Mouse (Mus musculus) large intestine, adult 2 months (tissue): Measurements from ENCODE around the gene Gpr155. TPM values are rescaled to one million over a fixed set of nuclear protein-coding genes. Genes with fewer than 3 reads are reported as not detected.
A peak's percentile ranks its signal among the peaks of the same experiment; 100 is the strongest.

Experiments used
- DNase-seq: peaks from one replicate; pipeline ENCODE4 v3.0.0-alpha.2; 2012; ENCODE audit warnings: low read depth, low spot score
- WGBS: fragments of 180-500 bp; shearing (Covaris S2); methylation state at CpG from one replicate; pipeline ENCODE4 v1.1.7; 2018; 5-methylcytosine and 5-hydroxymethylcytosine counted together
- polyA plus RNA-seq: library from polyadenylated mRNA; depleted of rRNA; stranded (reverse); fragments of >200 nt; gene quantifications from 2 replicates; pipeline ENCODE4 v1.2.3, GENCODE M21; 2012; rRNA removed

Gpr155 gene
- polyA plus RNA-seq, 1 experiment, result 3.1 TPM

DNA sequence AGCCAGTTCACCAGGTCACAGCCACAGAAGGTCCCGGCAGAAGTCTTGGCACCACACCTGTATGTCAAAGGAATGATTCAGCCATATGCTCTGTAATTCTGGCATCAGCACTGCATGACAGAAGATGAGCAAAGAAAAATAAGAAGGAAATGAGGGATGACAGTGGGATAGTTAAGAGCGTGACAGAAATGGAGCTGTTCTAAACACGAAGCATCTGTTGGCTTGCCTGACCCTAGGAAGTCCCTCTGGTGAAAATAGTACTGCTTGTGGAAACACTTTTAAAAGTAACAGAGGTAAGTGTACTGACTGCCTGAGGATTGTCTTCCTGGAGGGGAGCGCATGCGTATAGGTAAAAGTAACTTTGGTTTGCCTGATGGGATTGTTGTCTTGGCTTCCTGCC lies 42.7 kb downstream of the Gpr155 start:
- no peak for DNase-seq
- WGBS, result 92% methylated on average over 5 of the region's 5 CpGs

DNA sequence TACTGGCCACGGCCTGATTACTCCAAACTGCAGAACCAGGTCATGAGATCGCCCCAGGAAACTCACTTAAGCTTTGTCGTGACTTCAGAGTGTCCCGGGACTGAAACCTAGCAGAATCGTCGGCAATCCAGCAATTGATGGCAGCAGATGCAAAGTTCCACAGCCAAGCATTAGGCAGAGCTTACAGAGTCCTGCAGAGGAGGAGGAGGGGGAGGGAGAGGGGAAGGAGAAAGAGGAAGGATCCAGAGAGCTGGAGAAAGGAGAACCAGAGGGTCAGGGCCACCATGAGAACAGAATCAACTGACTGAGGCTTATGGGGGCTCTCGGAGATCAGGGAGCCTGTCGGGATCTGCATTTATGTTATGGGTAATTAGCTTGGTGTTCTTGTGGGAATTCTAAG lies 48.0 kb downstream of the Gpr155 start:
- 74% methylated on average over 8 of the region's 8 CpGs for WGBS
- no peak for DNase-seq

DNA sequence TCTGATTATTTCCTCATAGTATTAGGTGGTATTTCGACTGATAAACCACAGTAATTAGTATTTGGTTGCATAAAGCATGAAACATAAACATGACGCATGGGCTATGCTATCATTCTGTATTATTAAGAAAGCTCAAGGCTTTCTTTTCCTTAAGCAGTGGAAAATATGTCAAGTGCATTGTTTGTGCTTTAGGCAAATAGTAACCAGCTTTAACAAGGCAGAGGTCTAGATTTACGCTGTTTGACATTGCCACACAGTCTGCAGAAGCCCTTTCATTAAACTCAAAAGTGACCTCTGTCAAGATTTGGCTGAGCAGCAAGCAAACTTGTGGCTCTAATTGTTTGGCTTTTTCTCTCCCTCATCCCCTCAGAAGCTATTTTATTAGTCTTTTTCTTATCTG lies 50.4 kb downstream of the Gpr155 start:
- no peak for DNase-seq
- WGBS, result 82% methylated on average over 3 of the region's 3 CpGs

DNA sequence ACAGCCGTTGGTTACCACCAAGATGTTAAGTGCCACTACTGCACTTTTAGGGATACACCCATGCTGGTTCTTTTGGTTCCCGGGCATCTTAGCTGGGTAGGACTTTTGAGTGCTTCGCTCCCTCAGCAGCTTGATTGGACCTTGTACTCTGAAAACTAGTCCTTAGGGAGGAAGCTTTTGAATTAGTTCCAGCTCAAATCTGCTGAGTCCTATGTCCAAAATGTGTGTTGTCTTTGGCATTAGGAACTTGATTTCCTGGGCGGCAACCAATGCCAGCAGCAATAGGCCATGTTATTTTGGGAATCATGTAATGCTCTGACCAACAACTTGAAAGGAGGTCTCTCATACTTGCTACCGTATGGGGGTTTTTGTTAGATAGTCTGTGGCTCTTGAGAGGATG lies 60.5 kb downstream of the Gpr155 start:
- WGBS, result 72% methylated on average over 5 of the region's 5 CpGs
- no peak for DNase-seq

DNA sequence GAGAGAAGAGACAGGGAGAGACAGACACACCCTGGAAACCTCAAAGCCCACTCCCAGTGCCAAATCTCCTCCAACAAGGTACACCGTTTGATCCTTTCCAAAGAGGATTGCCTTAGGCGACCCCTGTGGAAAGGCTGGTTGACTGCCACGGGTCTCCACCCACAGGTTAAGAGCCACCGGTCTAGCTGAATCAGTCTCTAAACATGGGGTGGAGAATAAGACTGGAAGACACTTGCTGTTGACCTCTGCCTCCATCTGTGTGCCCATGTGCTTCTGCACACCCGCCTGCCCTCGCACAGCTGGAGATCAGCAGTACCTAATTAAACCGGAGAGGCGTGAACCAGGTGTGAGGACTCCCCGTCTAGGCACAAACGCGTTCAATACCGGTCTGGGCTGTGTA lies 63.4 kb downstream of the Gpr155 start:
- no peak for DNase-seq
- 80% methylated on average over 12 of the region's 12 CpGs for WGBS

DNA sequence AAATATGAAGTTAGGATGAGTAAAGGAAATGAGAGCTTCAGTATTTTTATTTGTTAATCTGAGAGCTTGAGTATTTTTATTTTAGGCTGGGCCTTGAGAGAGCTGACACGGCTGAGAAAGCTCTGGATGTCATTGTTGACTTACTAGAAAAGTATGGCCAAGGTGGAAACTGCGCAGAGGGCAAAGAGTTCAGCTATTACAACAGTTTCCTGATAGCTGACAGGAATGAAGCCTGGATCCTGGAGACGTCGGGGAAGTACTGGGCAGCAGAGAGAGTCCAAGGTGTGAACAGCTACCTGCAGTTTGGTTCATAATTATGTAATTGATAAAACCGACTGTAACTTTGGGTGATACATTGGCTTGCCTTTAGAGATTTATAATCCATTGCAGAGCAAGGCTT lies 67.2 kb downstream of the Gpr155 start:
- DNase-seq, result no peak
- 64% methylated on average over 5 of the region's 5 CpGs for WGBS

DNA sequence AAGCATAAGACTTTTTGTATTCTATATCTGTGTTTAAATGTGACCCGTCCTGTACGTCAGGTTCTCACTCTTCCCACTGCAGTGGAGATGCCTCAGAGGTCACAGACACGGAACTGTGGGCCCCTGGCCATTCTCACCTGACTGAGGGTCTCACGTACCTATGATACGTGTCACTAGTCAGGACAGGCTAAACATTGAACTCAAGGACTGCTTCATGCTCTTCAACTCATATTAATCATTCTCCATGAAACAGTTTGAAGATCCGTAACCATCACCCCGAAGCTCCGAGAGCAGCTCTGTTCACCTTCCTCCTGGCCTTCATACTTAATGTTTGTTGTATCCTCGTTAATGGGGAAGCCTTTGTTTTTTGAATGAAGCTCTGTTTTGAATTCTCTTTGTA lies 68.9 kb downstream of the Gpr155 start:
- WGBS, result 94% methylated on average over 9 of the region's 9 CpGs
- no peak for DNase-seq

DNA sequence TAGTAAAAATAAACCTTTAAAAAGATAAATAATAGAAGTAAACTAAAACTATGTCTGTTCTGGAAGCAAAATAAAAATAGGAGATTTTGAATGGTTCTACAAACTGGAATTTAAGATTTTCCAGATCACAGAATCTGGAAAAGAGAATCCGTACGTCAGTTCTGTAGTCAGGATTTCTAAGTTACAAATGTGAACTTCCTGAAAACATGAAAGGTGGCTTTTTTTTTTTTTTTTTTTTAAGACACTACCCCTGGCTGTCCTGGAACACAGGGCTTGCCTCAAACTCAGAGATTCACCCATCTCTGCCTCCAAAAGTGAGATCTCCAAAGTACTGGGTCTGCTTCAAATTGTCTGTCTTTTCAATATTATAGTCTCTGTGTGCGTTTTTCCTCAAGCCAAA lies 72.1 kb downstream of the Gpr155 start:
- WGBS, result 92% methylated on average over 3 of the region's 3 CpGs
- DNase-seq, result no peak

DNA sequence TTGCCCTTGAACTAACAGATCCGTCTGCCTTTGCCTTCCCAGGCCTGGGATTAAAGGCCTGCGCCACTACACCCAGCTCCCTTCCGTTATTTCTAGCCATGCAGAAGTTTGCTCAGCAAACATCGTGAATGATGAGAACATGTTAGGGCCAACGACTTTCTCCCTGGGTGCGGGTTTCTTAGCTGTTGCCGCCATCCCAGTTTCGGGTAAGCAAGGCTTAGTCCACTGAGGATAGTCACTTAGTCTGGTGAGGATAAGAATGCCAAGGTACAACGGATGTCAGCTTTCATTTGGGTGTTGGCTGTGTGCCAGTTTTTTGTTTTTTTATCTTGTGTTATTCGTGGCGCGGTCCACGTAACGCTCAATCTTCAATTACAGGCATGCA lies 73.3 kb downstream of the Gpr155 start:
- WGBS, result 10% methylated on average over 14 of the region's 14 CpGs
- DNase-seq, result peak; percentile 19

DNA sequence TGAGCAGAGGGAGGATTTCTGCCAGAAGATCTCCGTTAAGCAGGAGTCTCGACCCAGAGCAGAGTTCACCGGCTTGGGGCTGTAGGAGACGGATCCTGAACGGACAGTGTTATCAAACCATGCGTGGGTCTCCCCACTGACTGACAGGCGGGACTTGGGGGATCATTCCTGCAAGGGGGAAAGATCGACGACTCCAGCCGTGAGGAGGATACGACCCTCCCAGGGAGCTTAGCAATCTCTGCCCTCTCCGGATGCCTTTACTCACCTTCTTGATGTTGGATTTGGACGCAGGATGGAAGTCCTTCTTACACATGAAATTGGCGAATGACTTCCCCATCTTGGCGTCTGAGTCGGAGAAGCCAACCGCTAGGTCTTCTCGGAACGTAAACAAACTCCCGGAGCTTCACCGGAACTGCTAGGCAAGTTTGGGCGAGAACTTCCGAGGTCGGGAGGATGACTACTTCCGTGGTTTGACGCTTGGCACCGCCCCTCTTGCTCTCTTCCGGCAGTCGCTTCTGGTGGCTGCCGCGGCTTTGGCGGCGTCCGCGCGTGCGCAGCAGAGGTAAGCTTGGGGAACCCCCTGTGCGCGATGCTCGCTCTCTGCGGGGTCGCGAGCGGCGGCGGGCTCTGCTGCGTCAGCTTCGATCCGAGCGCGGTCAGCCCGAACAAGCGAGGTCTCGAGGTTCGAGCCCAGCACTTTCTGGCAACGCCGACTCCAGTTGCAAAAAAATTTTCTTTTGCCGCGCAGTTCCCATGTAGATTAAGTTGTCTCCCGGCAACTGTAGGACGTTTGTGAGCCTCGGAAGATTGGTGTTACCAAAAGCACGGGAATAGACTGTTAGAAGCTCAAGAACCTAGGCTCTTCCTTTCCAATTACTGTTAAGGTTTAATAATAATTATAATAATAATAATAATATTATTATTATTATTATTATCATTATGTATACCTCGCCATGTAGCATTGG lies 73.9 kb downstream of the Gpr155 start, which contains the start of the genes Scrn3 and Cir1:
Gene Scrn3, plus strand, starts transcription at position 450 of the 965 bp plus-strand sequence.
Gene Cir1, minus strand, starts transcription at position 550 of the 965 bp plus-strand sequence.
- under 1% methylated on average over 64 of the region's 64 CpGs for WGBS
- peak; percentile 80 for DNase-seq

DNA sequence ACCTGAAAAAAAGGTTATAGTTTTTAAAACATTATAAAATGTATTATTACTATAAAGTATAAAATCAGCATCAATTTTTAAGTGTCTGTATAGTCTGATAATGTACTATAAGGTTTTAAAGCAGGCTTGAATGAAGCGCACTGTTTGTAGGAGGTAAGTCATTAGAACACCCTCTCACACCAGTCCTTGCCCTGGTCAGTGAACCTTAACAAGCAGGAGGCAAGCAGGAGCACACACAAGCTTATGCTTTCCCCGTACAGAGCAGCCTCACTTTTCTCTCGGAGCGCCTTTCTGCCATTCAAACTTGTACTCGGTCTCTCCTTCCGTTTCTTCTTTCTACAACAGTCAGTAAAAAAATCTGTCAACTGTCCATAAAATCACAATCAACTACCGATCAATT lies 80.4 kb downstream of the Gpr155 start:
- 92% methylated on average over 7 of the region's 7 CpGs for WGBS
- DNase-seq, result no peak

DNA sequence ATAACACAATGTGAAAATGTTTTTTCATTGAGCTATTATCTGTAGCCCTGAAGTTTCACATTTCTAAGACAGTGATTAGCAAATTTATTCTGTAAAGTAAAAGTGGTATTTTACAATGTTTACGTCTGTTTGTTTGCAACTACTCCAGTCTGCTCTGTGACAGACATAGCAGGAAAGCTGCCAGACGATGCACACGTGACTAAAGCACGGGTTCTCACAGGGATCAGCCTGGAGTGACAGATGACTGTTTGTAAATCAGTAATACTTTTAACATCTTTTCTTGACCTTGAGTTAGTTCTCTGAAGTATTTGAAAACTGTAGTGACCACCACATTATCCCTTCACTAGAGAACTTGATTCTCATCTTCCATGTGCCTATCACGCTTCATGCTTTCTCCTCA lies 81.9 kb downstream of the Gpr155 start:
- 82% methylated on average over 5 of the region's 5 CpGs for WGBS

DNA sequence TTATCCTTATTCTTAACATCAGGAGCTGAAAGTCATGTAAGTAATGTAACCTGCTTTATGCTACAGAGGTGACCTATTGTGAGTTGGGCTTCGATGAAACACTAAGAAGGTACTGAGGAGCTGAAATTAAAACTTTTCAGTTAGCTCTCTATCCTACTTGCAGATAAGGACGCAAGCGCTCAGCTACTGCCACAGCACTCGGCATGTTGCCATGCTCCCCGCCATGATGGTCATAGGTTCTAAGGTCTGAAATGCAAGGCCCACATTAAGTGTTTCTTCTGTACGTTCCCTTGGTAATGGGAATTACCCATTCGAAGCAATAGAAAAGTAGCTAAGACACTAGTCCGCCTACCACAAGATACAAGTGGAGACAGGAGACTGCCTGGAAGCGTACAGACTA lies 83.7 kb downstream of the Gpr155 start:
- no peak for DNase-seq
- 95% methylated on average over 9 of the region's 9 CpGs for WGBS

More for the DNA sequence above, 81.9 kb downstream of the Gpr155 start:
- DNase-seq, result no peak

DNA sequence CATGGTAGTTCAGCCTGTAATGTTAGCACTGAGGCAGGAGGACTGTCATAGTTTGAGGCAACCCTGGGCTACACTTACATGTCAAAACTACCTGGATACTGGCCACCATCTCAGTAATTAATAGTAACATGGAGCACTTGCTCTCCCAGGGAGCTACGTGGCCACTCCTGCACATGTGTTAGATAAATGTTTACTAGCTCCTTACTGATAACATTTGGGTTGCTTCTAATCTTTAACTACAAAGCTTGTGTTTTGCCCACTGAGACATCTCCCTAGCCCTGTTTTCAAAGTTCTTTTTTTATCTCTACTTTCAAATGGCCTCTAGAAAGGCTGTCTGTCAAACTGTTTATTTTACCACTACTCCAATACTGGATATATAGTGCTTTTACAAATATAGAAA lies 84.4 kb downstream of the Gpr155 start:
- DNase-seq, result no peak
- 78% methylated on average over 1 of the region's 1 CpGs for WGBS

DNA sequence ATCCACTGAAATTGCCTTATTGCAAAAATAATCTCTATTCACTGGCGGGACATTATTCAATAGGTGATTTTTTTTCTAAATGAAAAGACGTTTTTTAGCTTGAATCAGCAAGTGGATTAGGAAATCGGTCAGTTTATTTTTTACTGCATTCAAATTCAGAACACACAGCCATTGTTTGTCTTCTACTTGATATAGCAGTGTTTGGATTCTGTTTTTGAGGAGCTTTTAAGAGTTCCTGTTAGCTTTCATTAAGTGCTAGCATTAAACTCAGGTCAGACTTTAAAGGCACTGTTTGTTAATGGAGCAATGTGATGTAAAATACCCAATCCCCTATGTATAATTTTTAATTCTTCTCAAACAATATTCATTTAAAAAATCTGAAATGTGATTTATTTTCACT lies 87.5 kb downstream of the Gpr155 start:
- 86% methylated on average over 3 of the region's 3 CpGs for WGBS
- no peak for DNase-seq

DNA sequence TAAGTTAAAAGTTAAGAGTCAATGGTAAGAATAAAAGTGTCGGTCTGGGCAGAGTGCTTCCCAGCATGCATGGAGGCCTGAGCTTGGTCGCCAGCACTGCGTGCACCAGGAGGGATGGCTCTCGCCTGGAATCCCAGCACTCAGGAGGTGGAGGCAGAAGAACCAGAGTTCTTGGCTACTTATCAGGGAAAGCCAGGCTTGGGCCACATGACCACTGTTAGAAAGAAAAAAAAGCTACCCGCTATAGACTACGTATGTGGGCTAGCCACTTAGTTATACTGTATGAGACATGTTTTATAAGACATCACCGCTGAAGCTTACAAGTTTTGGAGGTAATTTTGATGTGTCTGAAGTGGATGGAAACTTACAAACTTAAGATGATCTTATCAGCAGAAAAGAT lies 88.2 kb downstream of the Gpr155 start:
- DNase-seq, result no peak
- WGBS, result 90% methylated on average over 7 of the region's 7 CpGs

DNA sequence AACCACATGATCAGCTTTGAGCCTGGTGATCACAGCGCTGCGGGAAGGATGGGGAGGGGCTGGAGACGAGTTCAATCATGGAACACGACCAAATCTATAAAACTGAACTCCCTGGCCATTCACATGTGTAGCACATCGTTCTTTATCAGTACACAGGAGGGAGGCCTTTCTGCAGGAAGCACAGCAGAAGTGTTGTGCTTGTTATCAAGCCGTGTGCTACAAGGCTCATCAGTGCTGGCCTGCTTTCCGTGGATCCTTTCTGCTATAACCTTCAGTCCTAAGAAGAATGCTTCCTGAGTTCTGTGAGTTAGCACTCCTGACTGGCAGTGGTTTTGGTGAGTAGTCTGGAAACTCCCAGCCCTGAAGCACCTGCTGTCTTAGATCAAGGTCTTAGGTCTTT lies 91.3 kb downstream of the Gpr155 start:
- WGBS, result 74% methylated on average over 7 of the region's 7 CpGs
- DNase-seq, result no peak

Other genes starting within 250 kb of the Gpr155 start
- 9.5 and 14.0 TPM in 2 replicates for gene Ola1, start 167.6 kb downstream of the Gpr155 start, polyA plus RNA-seq
- 0.29 TPM in 1 of 2 replicates, not detected in the other for gene Sp9, start 114.6 kb downstream of the Gpr155 start, polyA plus RNA-seq
- 3.3 and 3.8 TPM in 2 replicates for gene Scrn3, start 74.0 kb downstream of the Gpr155 start, polyA plus RNA-seq
- 1.8 and 2.3 TPM in 2 replicates for gene Cir1, start 73.9 kb downstream of the Gpr155 start, polyA plus RNA-seq
- 10.3 and 12.2 TPM in 2 replicates for gene Wipf1, start 143.2 kb upstream of the Gpr155 start, polyA plus RNA-seq
- gene Chrna1, start 193.8 kb upstream of the Gpr155 start, polyA plus RNA-seq, result not detected in 2 replicates